Mouse (Mus musculus) lung, embryonic 15.5 days (tissue): ENCODE measurements around the gene Casp2. TPM values are rescaled to one million over a fixed set of nuclear protein-coding genes. Genes with fewer than 3 reads are reported as not detected.

Source experiments
- ATAC-seq: fragments of 200-750 bp; cut with Nextera tagmentation; 2 replicates; pipeline ENCODE4 v1.8.0; 2017; ENCODE audit warnings: moderate number of reproducible peaks, borderline replicate concordance; ENCODE audit not compliant: low FRiP score, low TSS enrichment; ENCODE audit errors: extremely low read depth
- H3K27ac ChIP-seq: fragments of 300-500 bp; sonication (generic); 2 replicates; pipeline ENCODE4 v1.5.1; 2015; ENCODE audit warnings: moderate library complexity, mild to moderate bottlenecking, inconsistent platforms
- H3K27me3 ChIP-seq: fragments of 300-500 bp; sonication (generic); 2 replicates; pipeline ENCODE4 v1.6.1; 2015; ENCODE audit warnings: inconsistent platforms
- H3K36me3 ChIP-seq: fragments of 300-500 bp; sonication (generic); 2 replicates; pipeline ENCODE4 v1.6.1; 2015; ENCODE audit warnings: inconsistent platforms
- H3K4me1 ChIP-seq: fragments of 300-500 bp; sonication (generic); 2 replicates; pipeline ENCODE4 v1.6.1; 2015; ENCODE audit warnings: inconsistent platforms
- H3K4me2 ChIP-seq: fragments of 300-500 bp; sonication (generic); 2 replicates; pipeline ENCODE4 v1.6.1; 2015; ENCODE audit warnings: inconsistent platforms, mild to moderate bottlenecking, moderate library complexity
- H3K4me3 ChIP-seq: fragments of 300-500 bp; sonication (generic); 2 replicates; pipeline ENCODE4 v1.5.1; 2015; ENCODE audit warnings: mild to moderate bottlenecking, inconsistent platforms
- H3K9ac ChIP-seq: fragments of 300-500 bp; sonication (generic); 2 replicates; pipeline ENCODE4 v1.6.1; 2015; ENCODE audit warnings: inconsistent platforms
- H3K9me3 ChIP-seq: fragments of 300-500 bp; sonication (generic); 2 replicates; pipeline ENCODE4 v1.6.1; 2016; ENCODE audit warnings: inconsistent platforms
- WGBS: fragments of 180-500 bp; shearing (Covaris S2); methylation state at CpG from one replicate; pipeline ENCODE4 v1.1.7; 2015; 5-methylcytosine and 5-hydroxymethylcytosine counted together
- polyA plus RNA-seq: library from polyadenylated mRNA; unstranded; fragments of >200 nt; fragmentation: Nextera tagmentation; extraction: Ambion mirVana; gene quantifications from 2 replicates; pipeline ENCODE4 v1.2.1, GENCODE M21; 2015

Gene Casp2
- polyA plus RNA-seq, 1 experiment from 2014 or later: 73.4 TPM

DNA sequence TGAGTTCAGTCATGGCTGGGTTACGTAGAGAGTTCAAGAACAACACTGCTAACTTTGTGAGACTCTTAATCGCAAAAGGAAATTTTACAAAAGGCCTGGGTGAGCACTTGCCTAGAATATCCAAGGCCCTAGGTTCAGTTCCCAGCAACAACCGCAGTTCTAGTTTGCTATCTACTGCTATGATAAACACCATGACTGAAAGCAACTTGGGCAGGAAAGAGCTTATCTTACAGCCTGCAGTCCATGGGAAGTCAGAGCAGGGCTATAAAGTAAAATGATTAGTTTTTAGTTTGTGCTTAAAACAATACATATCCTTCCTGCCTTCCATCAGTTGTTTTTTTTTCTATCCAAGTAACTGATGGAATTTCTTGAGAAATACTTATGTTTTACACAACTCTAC, 61.7 kb downstream of the Casp2 start:
- Histone ChIP-seq H3K4me2 (no peak overlapping the region), H3K9me3 (no peaks in the 10 kb centered on the region), H3K27ac (no peak overlapping the region), H3K27me3 (peaks cover 39% of the 10 kb centered on the region), H3K4me3 (no peak overlapping the region), H3K4me1 (peaks cover 17% of the 10 kb centered on the region), H3K36me3 (no peaks in the 10 kb centered on the region), H3K9ac (no peak overlapping the region)
- 83% methylated on average over 3 of the region's 3 CpGs for WGBS
- no peak for ATAC-seq

DNA sequence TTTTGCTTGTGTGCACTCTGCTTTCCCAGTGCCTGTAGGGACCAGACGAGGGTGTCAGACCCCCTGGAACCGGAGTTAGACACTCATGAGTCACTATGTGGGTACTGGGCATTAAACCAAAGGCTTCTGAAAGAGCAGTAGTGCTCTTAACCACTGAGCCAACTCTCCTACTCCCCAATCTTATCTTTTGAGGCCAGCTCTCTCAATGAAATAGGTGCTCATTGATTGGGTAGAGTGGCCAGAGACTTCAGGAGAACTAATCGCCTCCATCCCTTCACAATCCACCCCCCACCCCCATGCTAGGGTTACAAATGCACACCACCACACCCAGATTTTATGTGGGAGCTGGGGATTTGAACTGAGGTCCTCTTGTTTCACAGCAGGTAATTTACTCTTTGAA, 64.0 kb downstream of the Casp2 start:
- Histone ChIP-seq H3K9ac (no peak overlapping the region), H3K27me3 (peaks cover 17% of the 10 kb centered on the region), H3K4me1 (peaks cover 12% of the 10 kb centered on the region), H3K4me2 (no peak overlapping the region), H3K27ac (no peak overlapping the region), H3K36me3 (no peaks in the 10 kb centered on the region), H3K9me3 (no peaks in the 10 kb centered on the region), H3K4me3 (no peak overlapping the region)
- WGBS: 63% methylated on average over 3 of the region's 3 CpGs
- no peak for ATAC-seq

DNA sequence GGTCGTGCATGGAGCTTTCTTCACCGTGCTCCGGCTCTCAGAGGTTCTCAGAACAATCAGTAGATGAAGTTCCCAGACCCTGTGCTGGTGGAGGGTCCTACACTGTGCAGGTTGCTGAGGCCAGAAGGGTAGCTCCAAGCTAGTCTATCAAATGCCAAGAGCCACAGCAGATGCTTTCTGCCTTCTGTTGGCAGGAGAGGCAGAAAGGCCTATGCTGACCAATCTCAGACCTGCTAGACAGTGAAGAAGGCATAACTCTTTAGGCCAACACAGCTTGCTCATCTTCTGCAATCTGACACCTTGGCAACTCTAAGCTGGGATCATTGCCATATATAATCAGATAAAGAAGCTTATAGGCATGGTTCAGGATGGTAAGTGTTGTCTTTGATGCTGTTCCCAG, 65.4 kb downstream of the Casp2 start:
- Histone ChIP-seq H3K27me3 (peaks cover 2% of the 10 kb centered on the region; the same call in 1 of the 2 replicates), H3K9me3 (no peaks in the 10 kb centered on the region), H3K4me1 (no peaks in the 10 kb centered on the region), H3K27ac (no peak overlapping the region), H3K4me3 (no peak overlapping the region), H3K4me2 (no peak overlapping the region), H3K9ac (no peak overlapping the region), H3K36me3 (no peaks in the 10 kb centered on the region)
- ATAC-seq: no peak
- 83% methylated on average over 3 of the region's 3 CpGs for WGBS

DNA sequence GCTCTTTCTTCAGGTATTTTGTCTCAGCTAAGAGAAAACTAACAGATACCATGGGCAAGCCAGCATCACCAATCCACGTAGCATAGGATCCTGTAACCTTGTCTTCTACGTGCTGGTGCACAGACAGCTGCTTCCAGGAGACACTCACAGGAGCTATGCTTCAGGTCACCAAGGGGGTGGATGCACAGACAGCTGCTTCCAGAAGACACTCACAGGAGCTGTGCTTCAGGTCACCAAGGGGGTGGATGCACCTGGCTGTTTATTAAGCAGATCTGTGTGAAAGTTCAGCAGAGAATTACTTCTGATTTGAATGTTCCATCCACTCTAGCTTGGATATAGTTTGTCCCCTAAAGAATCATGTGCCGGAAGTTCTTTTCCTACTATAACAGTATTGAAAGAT, 66.2 kb downstream of the Casp2 start:
- H3K27ac ChIP-seq: no peak overlapping the region
- no peak overlapping the region for H3K9ac ChIP-seq
- H3K27me3 ChIP-seq: no peaks in the 10 kb centered on the region
- no peaks in the 10 kb centered on the region for H3K4me1 ChIP-seq
- H3K4me2 ChIP-seq: no peak overlapping the region
- no peaks in the 10 kb centered on the region for H3K9me3 ChIP-seq
- no peaks in the 10 kb centered on the region for H3K36me3 ChIP-seq
- WGBS: 86% methylated on average over 3 of the region's 3 CpGs
- ATAC-seq: no peak
- H3K4me3 ChIP-seq: no peak overlapping the region

Other genes with a start within 250 kb of the Casp2 start
- not detected in 2 replicates for gene Sva, start 226.6 kb upstream of the Casp2 start, polyA plus RNA-seq
- not detected in 2 replicates for gene Tas2r139, start 124.0 kb upstream of the Casp2 start, polyA plus RNA-seq
- gene Tas2r144, start 49.7 kb upstream of the Casp2 start, polyA plus RNA-seq: not detected in 2 replicates
- 43.6 and 46.2 TPM in 2 replicates for gene Gstk1, start 19.1 kb upstream of the Casp2 start, polyA plus RNA-seq
- gene Tmem139, start 3.0 kb upstream of the Casp2 start, polyA plus RNA-seq: 3.6 and 4.1 TPM in 2 replicates
- 0.14 and 0.24 TPM in 2 replicates for gene Clcn1, start 21.7 kb downstream of the Casp2 start, polyA plus RNA-seq
- gene Fam131b, start 59.7 kb downstream of the Casp2 start, polyA plus RNA-seq: 0.06 and 0.14 TPM in 2 replicates
- 161 and 167 TPM in 2 replicates for gene Zyx, start 84.6 kb downstream of the Casp2 start, polyA plus RNA-seq
- 14.2 and 16.9 TPM in 2 replicates for gene Epha1, start 108.3 kb downstream of the Casp2 start, polyA plus RNA-seq
- not detected in 2 replicates for gene Tas2r143, start 135.3 kb downstream of the Casp2 start, polyA plus RNA-seq
- not detected in 2 replicates for gene Tas2r135, start 140.4 kb downstream of the Casp2 start, polyA plus RNA-seq
- not detected in 2 replicates for gene Tas2r126, start 169.6 kb downstream of the Casp2 start, polyA plus RNA-seq
- not detected in 2 replicates for gene Olfr458, start 200.2 kb downstream of the Casp2 start, polyA plus RNA-seq
- gene Olfr457, start 211.3 kb downstream of the Casp2 start, polyA plus RNA-seq: not detected in 2 replicates
- 0.15 TPM in 1 of 2 replicates, not detected in the other for gene Olfr456, start 222.2 kb downstream of the Casp2 start, polyA plus RNA-seq